Mouse (Mus musculus): ENCODE measurements around the gene Ppil6. TPM values are rescaled to one million over a fixed set of nuclear protein-coding genes. Genes with fewer than 3 reads are reported as not detected.

Ppil6 gene
- total RNA-seq, 2 experiments from 2014 or later: 2.1 to 2.2 TPM

DNA sequence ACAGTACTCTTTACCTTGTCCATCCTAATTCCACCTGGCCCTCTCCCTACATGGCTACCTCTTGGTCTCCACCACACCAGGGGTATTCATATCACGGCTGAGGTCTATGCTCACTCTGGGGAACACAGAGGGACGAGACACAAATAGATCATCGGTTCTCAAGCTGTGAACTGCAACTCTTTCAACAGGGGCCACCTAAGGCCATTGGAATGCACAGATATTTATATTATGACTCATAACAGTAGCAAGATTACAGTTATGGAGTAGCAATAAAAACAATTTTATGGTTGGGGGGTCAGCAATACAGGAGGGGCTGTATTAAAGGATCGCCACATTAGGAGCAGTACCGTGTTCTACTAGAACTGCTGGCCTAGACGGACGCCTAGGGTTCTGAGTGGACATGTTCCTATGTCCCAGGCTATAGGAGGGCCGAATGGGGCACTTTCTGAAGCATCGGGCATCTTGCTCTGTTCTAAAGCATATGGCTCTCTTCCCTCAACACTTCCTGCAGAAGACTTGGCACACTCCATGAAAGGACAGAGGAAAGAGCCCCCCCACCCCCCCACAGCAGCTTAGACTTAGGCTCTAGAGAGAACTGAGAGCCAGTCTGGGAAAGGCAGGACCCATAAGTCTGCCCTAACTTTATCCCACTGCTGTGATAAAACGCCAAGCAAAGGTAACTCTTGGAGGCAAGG lies 71.6 kb downstream of the Ppil6 start:
- DNase-seq (ENCODE audit: low spot score in 2 of 2): no peak

Other genes with a start within 250 kb of the Ppil6 start
- gene Fig4, start 187.2 kb upstream of the Ppil6 start, total RNA-seq (2021): 10 to 100 TPM; 18.0 to 19.5 TPM
- under 1 TPM; 0.06 to 0.08 TPM for gene Ak9, start 186.5 kb upstream of the Ppil6 start, total RNA-seq (2021)
- 10 to 100 TPM; 24.5 to 28.0 TPM for gene Zbtb24, start 40.1 kb upstream of the Ppil6 start, total RNA-seq (2021)
- 10 to 100 TPM; 28.5 to 29.6 TPM for gene Mical1, start 14.1 kb upstream of the Ppil6 start, total RNA-seq (2021)
- 10 to 100 TPM; 44.0 to 45.6 TPM for gene Smpd2, start 70 bp upstream of the Ppil6 start, total RNA-seq (2021)
- 100 to 1,000 TPM; 195 to 202 TPM for gene Cd164, start 29.0 kb downstream of the Ppil6 start, total RNA-seq (2021)
- under 1 TPM; 0.31 to 0.76 TPM for gene Ccdc162, start 226.2 kb downstream of the Ppil6 start, total RNA-seq (2021)

Measured in adrenal gland, postnatal 4 days (tissue).